Mouse (Mus musculus) lung, postnatal 0 days (tissue): ENCODE results near the gene Pam. TPM values are rescaled to one million over a fixed set of nuclear protein-coding genes. Genes with fewer than 3 reads are reported as not detected.

Experiments
- ATAC-seq: fragments of 200-750 bp; cut with Nextera tagmentation; 2 replicates; pipeline ENCODE4 v1.8.0; 2017; ENCODE audit warnings: moderate library complexity
- DNase-seq: peaks from one replicate; pipeline ENCODE4 v3.0.0-alpha.2; 2016; ENCODE audit warnings: low spot score
- H3K27ac ChIP-seq: fragments of 300-500 bp; sonication (generic); 2 replicates; pipeline ENCODE4 v1.5.1; 2014; ENCODE audit warnings: antibody characterized with exemption, mild to moderate bottlenecking, low read length, mixed read lengths
- H3K27me3 ChIP-seq: fragments of 300-500 bp; sonication (generic); replicated peaks from 2 replicates; pipeline ENCODE4 v1.6.1; 2014; ENCODE audit warnings: low read length, mixed read lengths; ENCODE audit not compliant: insufficient read depth
- H3K36me3 ChIP-seq: fragments of 300-500 bp; sonication (generic); 2 replicates; pipeline ENCODE4 v1.6.1; 2014; ENCODE audit warnings: low read length, mixed read lengths; ENCODE audit not compliant: insufficient read depth
- H3K4me1 ChIP-seq: fragments of 300-500 bp; sonication (generic); 2 replicates; pipeline ENCODE4 v1.6.1; 2014; ENCODE audit warnings: antibody characterized with exemption, low read depth, low read length, mixed read lengths; ENCODE audit not compliant: insufficient read depth
- H3K4me2 ChIP-seq: fragments of 300-500 bp; sonication (generic); replicated peaks from 2 replicates; pipeline ENCODE4 v1.6.1; 2014; ENCODE audit warnings: low read depth, mild to moderate bottlenecking, low read length, moderate library complexity, mixed read lengths
- H3K4me3 ChIP-seq: fragments of 300-500 bp; sonication (generic); 2 replicates; pipeline ENCODE4 v1.5.1; 2014; ENCODE audit warnings: low read depth, low read length
- H3K9ac ChIP-seq: fragments of 300-500 bp; sonication (generic); replicated peaks from 2 replicates; pipeline ENCODE4 v1.6.1; 2014; ENCODE audit warnings: low read depth, mild to moderate bottlenecking
- H3K9me3 ChIP-seq: fragments of 300-500 bp; sonication (generic); 2 replicates; pipeline ENCODE4 v1.6.1; 2016; ENCODE audit warnings: low read length, mixed read lengths
- CTCF ChIP-seq: IDR thresholded peaks from 2 replicates; pipeline ENCODE4 v1.5.1; 2016; ENCODE audit warnings: antibody characterized with exemption, mild to moderate bottlenecking
- EP300 ChIP-seq: IDR thresholded peaks from 2 replicates; pipeline ENCODE4 v1.6.1; 2016; ENCODE audit warnings: antibody characterized with exemption, mild to moderate bottlenecking, control low read depth
- WGBS: fragments of 180-500 bp; shearing (Covaris S2); extraction: QIAGEN DNeasy Blood & Tissue Kit; methylation state at CpG from one replicate; pipeline ENCODE4 v1.1.7; 2014; 5-methylcytosine and 5-hydroxymethylcytosine counted together
- polyA plus RNA-seq: library from polyadenylated mRNA; unstranded; fragments of >200 nt; fragmentation: Nextera tagmentation; extraction: Ambion mirVana; gene quantifications from 2 replicates; pipeline ENCODE4 v1.2.1, GENCODE M21; 2015

The Pam gene
- polyA plus RNA-seq, 1 experiment from 2014 or later: 90.3 TPM

DNA sequence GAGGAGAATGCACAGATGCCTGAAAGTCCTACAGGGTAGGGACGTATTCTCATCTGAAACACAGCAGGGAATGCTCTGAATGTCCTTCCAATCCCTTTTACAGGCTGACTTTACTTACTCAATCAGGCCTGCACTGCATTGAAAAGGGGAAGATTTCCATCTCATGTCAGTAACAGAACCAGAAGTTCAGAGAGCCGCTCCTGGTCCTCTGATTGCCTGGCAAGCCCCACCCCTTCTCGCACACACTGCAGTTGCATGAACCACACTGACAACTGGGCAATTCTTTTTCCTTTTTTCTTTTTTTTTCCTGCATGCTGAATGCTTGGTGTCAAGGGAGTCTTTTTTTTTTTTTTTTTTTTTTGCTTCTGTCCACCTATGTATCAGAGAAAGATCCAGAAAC, 11.9 kb downstream of the Pam start:
- Histone ChIP-seq H3K27ac (no peak overlapping the region), H3K36me3 (no peaks in the 10 kb centered on the region), H3K9me3 (no peaks in the 10 kb centered on the region), H3K27me3 (no peaks in the 10 kb centered on the region), H3K9ac (no peak overlapping the region), H3K4me1 (peaks cover 5% of the 10 kb centered on the region; the same call in 1 of the 2 replicates), H3K4me3 (no peak overlapping the region), H3K4me2 (no peak overlapping the region)
- WGBS: 66% methylated on average over 3 of the region's 3 CpGs
- DNase-seq (no peak), ATAC-seq (no peak)
- TF ChIP-seq CTCF (no peak), EP300 (no peak)

DNA sequence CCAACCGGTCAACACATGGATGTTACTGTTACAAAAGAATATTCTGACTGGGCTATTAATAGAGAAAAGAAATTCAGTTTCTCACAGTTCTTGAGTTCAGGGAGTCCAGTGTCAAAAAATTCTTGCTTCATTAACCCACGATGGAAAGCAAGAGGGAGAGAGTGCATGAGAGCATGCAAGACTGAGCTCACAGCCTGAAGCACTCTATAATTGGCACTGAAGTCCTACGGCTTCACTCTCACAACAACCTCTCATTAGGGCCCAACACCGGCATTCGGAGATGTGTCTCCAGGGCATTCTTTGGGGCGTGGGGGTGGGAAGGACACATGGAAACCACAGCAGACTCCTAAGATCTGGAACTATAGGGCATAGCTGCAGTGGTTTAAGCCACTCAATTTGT, 12.5 kb downstream of the Pam start:
- Histone ChIP-seq H3K27me3 (no peaks in the 10 kb centered on the region), H3K9me3 (no peaks in the 10 kb centered on the region), H3K9ac (no peak overlapping the region), H3K4me1 (peaks cover 5% of the 10 kb centered on the region; the same call in 1 of the 2 replicates), H3K4me2 (no peak overlapping the region), H3K4me3 (no peak overlapping the region), H3K27ac (no peak overlapping the region), H3K36me3 (no peaks in the 10 kb centered on the region)
- DNase-seq (no peak), ATAC-seq (no peak)
- TF ChIP-seq CTCF: no peak
- TF ChIP-seq EP300: no peak
- 90% methylated on average over 6 of the region's 6 CpGs for WGBS

DNA sequence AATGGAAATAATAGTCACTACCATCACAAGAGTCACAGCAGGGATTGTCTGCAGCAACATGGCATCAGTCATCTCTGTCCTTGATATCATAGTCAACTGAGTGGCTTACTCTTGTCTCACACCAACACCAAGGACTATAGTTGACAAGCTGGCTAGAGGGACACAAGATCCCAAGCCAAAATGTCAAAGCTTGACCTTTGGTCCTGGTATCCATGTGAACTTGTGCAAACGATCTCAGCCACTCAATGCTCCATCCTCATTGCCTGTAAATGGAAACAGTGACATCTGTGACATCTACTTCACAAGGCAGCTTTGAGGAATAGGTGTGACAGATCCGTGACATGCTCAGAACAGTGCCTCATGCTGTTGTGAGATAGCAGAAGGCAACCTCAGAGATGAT, 15.0 kb downstream of the Pam start:
- Histone ChIP-seq H3K9me3 (no peaks in the 10 kb centered on the region), H3K4me1 (peaks cover 5% of the 10 kb centered on the region; the same call in 1 of the 2 replicates), H3K27me3 (no peaks in the 10 kb centered on the region), H3K9ac (no peak overlapping the region), H3K4me3 (no peak overlapping the region), H3K36me3 (no peaks in the 10 kb centered on the region), H3K4me2 (no peak overlapping the region), H3K27ac (no peak overlapping the region)
- ATAC-seq (no peak), DNase-seq (no peak)
- no peak for TF ChIP-seq CTCF
- no peak for TF ChIP-seq EP300
- 50% methylated on average over 2 of the region's 2 CpGs for WGBS

DNA sequence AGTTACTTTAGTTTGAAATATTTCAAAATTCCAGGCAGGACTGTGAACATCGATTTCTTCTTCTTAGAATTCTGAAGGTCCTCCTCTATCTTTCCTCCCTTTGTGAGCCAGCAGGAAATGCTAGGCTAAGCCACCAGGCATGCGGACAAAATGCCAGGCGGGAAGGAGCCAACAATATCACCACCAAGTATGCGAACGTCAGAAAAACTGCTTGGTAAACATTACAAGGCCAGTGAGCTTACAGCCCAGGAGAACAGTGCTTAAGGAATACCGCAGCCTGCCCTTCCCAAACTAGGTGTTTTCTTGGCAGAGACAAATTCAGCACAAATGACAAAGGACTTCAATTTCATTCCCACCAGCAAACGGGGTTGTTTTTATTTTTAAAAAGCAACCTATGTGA, 15.8 kb downstream of the Pam start:
- 16% methylated on average over 7 of the region's 7 CpGs for WGBS
- no peaks in the 10 kb centered on the region for H3K9me3 ChIP-seq
- H3K4me1 ChIP-seq: peaks cover 5% of the 10 kb centered on the region; the same call in 1 of the 2 replicates
- H3K27ac ChIP-seq: no peak overlapping the region
- H3K27me3 ChIP-seq: no peaks in the 10 kb centered on the region
- ATAC-seq (peak; percentile 80), DNase-seq (peak; percentile 80)
- no peak overlapping the region for H3K4me3 ChIP-seq
- no peak overlapping the region for H3K9ac ChIP-seq
- no peaks in the 10 kb centered on the region for H3K36me3 ChIP-seq
- TF ChIP-seq CTCF (no peak), EP300 (no peak)
- H3K4me2 ChIP-seq: no peak overlapping the region

DNA sequence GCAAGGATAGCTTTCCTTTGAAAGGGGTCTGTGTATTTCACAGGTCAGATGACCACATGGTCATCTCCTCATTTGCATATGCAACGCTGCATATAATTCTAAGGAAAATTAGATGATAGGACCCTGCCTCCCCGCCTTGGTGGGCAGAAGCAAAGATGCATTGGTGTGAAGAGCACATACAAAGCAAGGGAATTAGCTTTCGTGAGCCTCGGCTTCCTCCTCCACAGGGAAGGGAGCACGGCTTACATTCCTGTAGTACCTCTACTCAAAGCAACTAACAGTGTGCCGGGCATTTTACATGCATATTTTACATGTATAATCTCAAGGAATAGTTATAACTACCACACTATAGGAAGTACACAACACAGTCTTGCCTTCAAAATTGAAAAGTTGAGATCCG, 16.7 kb downstream of the Pam start:
- Histone ChIP-seq H3K27ac (no peak overlapping the region), H3K4me2 (no peak overlapping the region), H3K36me3 (no peaks in the 10 kb centered on the region), H3K9me3 (no peaks in the 10 kb centered on the region), H3K4me1 (peaks cover 5% of the 10 kb centered on the region; the same call in 1 of the 2 replicates), H3K4me3 (no peak overlapping the region), H3K9ac (no peak overlapping the region), H3K27me3 (no peaks in the 10 kb centered on the region)
- DNase-seq: no peak
- no peak for TF ChIP-seq EP300
- TF ChIP-seq CTCF: no peak
- ATAC-seq: no peak
- 93% methylated on average over 7 of the region's 7 CpGs for whole genome bisulfite sequencing

DNA sequence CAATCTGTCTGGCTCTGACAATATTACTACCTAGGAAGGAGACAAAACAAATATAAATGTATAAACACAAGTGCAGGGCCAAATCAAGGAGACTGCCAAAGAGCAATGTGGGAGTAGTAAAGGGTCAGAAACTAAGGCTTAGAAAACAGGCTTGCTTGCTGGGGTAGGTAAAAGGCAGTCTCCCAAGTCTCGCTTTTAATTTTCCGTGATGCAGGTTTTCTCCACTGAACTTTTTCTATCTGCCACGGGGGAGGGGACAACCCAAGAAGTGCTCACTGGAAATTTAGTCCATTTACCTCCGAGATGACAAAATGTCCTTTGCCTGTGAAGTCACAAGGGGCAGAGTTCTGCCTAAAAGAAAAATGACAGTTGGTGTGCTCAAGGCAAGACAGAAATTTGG, 21.6 kb downstream of the Pam start:
- H3K4me2 ChIP-seq: no peak overlapping the region
- 72% methylated on average over 4 of the region's 4 CpGs for WGBS
- H3K27me3 ChIP-seq: no peaks in the 10 kb centered on the region
- H3K9ac ChIP-seq: no peak overlapping the region
- H3K4me1 ChIP-seq: no peaks in the 10 kb centered on the region
- DNase-seq (no peak), ATAC-seq (no peak)
- no peak overlapping the region for H3K4me3 ChIP-seq
- no peak overlapping the region for H3K27ac ChIP-seq
- TF ChIP-seq CTCF (no peak), EP300 (no peak)
- H3K36me3 ChIP-seq: no peaks in the 10 kb centered on the region
- H3K9me3 ChIP-seq: no peaks in the 10 kb centered on the region

DNA sequence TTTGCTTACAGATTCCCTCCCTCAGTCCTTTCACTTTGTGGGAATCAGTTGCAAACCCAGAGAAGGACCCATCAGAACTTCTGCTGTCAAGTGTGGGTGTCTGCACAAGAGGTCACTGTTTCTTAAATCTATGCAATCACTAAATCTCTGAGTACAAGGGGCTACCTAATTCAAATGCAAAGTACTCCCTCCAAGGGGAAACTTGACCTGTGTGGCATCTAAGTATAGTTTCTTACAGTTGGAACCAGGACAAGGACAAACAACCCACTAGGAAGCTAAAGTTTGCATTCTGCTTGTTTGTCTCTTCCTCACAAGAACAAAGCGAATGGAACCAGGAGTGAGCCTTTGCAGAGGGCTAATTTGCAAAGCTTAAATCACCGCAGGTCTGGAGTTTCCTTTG, 22.3 kb downstream of the Pam start:
- no peak for ATAC-seq
- Histone ChIP-seq H3K4me1 (no peaks in the 10 kb centered on the region; the same call in 1 of the 2 replicates), H3K36me3 (no peaks in the 10 kb centered on the region), H3K9me3 (no peaks in the 10 kb centered on the region), H3K9ac (no peak overlapping the region), H3K4me2 (no peak overlapping the region), H3K27me3 (no peaks in the 10 kb centered on the region), H3K4me3 (no peak overlapping the region), H3K27ac (no peak overlapping the region)
- no peak for DNase-seq
- 58% methylated on average over 2 of the region's 2 CpGs for WGBS
- TF ChIP-seq EP300 (no peak), CTCF (no peak)
